Mouse (Mus musculus): ENCODE results near the gene Fyttd1. TPM values are rescaled to one million over a fixed set of nuclear protein-coding genes. Genes with fewer than 3 reads are reported as not detected.
"Not testable (repeated sequence)": the region's sequence is repeated elsewhere in the genome, so short reads cannot be mapped to it uniquely, and the experiment has no call there.

Gene Fyttd1
- total RNA-seq (2021) = 100 to 1,000 TPM; 105 to 106 TPM
- long read RNA-seq, experiment 1, full-length matches to known transcripts = 55 of 84 reads
- long read RNA-seq, experiment 1, partial matches to known transcripts = 0 of 84 reads
- long read RNA-seq, experiment 1, other reads (novel, unspliced or antisense) = 29 of 84 reads
- long read RNA-seq, experiment 2, full-length matches to known transcripts = 23 of 45 reads
- long read RNA-seq, experiment 2, partial matches to known transcripts = 0 of 45 reads
- long read RNA-seq, experiment 2, other reads (novel, unspliced or antisense) = 22 of 45 reads

DNA sequence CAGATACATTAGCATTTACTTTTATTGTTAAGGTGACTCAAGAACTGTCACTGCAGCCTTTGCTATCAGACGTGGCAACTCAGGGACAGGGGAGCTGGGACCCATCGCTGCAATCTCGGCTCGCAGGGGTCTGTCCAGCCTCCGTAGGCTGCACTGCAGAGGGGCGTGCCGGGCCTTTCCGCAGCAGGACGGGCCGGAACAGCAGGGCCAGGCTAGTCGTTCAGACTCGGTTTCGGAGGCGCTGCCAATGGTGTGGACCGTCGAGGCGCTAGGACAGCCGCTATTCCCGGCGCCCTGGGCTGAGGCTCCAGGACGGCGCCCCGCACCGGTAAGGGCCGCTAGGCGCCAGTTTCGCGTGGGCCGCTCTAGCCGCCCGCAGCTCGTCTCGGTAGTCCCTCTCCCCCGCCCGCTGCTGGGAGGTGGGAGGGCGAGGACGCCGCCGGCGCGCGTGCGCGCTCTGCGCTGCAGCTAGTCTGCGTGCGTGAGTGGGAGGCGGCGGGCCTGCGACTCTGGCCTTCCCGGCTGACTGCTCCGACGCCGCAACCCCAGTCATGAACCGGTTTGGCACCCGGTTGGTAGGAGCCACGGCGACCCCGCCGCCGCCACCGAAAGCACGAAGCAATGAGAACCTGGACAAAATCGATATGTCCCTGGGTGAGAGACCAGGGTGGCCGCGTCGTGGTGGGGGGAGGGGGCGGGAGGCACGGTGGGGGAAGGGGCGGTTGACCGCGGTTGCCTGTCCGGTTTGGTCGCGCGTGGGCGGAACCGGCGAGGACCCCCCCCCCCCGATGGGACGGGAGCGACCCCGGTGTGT, at the start of gene Fyttd1, which contains the start of gene Rubcn:
Fyttd1 (plus strand) TSS at position 158 of the 814 bp plus-strand sequence.
Rubcn (minus strand) TSS at position 424 of the 814 bp plus-strand sequence.
- peak; percentile 96 to 97 for DNase-seq

DNA sequence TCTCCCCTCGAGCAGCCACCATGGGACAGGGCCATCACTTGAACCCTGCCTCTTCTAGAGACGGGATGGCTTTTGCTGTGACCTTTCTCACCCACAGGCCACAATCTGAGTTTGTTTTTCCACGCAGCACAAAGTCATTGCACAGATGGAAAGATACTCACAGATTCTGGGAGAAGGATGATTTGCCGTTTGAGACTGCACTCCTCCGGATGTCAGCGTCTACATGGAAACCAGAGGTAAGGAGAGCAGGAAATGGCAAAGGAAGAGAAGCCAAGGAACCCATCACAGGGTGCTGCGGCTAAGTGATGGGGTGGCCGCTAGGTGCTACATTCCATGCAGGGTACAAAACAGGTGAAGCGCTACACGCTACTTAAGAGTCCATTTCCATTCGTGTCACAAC, 48.2 kb upstream of the Fyttd1 start:
- DNase-seq = no peak

DNA sequence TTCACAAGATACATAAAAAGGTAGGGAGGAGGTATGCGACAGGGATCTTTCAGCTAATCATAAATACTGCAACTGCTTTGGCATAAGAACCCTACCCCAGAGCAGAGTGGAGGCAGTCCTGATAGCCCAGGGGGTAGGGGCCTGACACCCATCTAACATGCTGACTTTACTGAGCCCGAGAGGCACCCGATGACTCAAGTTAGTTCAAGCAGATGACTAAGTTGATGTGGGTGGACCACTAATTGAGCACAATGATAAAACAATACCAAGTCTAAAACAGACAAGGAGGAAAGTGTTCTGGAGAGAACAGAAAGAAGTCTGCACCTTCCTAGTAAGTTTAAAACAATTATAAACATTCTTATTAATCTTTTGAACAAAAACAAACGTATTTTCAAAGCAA, 45.8 kb upstream of the Fyttd1 start:
- DNase-seq = no peak

DNA sequence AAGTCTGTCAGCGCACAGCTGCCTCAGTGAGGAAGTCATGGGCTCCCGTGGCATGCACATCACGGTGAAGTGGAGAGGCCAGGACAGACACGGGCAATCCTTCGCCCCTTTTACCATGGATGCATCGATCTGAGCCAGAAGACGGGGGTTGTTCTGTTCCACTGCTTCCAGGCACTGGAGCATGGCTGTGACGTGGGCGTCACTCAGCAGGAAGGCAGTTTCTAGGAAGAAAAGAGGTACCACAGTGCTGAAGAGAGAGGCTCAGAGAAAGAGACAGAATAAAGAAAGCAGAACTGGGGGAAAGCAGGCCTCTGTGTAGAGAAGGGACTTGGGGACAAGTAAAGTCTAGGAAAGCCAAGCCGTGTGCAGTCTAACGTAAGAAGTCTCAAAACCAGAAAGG, 30.2 kb upstream of the Fyttd1 start:
- DNase-seq = no peak

DNA sequence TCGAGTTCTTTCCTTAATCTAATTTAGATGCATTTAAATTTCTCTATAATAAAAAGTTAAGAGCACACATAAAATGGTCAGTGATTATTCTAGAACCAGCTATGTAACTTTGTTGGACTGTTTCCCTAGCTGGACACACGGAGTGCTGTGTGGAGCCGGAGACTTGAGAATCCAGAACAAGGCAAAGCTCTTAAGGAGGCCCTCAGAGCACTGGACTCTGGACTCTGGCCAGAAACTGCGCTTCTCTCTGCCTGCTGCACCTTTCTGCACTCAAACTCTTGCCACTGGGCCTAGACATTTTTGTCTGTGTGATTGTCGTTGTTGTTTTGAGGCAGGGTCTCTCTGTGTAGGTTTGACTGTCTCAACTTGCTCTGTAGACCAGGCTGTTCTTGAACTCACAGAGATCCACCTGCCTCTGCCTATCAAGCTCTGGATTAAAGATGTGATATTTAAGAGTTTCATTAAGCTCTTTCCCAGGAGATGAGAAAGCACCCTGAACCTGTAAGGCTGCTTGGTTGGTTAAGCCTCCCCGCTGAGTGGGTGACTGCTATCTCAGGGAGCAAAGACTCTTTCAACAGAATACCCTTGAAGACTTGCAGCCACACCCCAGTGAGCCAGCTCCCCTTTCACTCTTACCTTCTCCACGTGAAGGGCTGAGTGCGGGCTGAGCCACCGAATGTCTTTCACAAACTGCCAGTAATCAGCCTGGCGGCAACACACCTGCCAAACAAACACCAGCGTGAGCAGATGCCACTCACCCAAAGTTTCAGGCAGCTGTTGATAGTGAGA, 28.1 kb upstream of the Fyttd1 start:
- DNase-seq = no peak

DNA sequence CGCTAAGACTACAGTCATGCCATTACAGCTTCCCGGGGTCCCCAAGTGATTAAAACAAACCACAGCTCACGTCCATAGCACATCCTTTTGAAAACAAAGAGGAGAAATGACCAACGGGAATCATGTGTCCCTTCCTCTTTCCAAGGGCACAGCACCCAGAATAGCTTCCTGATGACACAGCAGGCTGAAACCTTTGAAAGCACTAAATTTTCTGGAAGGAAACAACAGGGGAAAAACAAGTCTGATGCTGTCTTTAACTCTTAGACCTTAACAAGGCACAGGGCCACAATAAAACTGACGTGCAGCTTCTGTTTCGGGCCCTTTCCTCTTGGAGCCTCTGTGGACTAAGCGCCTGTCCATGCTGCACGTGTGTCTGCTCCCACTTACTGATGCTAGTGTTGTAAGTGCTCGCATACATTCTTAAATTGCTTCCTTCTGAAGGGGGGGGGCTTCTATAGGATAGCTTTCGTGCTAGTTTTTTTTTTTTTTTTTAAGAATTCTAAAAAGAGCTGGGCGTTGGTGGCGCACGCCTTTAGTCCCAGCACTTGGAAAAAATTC, 23.7 kb upstream of the Fyttd1 start:
- peak; percentile 59 to 72 for DNase-seq

DNA sequence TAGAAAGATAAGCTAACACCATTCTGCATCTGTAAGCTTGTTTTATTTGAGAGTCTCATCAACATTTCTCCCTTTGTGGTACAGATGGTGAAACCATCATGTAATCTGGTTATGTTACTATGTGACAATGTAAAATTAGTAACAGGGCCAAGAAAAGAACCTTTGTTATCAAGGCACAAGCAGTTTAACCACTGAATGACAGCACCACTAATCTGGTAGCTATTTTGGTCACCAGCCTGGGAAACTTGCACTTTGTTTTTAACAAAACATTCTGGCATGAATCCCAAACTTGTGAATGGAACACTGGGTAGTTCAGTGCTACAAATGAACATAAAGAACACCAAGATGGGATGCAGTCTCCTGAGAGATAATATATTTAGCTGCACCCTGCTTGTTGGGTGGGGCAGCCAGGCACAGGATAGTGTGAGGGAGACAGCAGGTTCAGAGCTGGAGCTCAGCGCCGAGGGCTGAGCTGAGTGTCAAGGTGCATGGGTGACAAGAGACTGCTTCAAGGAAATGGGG, 23.2 kb upstream of the Fyttd1 start:
- DNase-seq = peak; percentile 69 to 80

DNA sequence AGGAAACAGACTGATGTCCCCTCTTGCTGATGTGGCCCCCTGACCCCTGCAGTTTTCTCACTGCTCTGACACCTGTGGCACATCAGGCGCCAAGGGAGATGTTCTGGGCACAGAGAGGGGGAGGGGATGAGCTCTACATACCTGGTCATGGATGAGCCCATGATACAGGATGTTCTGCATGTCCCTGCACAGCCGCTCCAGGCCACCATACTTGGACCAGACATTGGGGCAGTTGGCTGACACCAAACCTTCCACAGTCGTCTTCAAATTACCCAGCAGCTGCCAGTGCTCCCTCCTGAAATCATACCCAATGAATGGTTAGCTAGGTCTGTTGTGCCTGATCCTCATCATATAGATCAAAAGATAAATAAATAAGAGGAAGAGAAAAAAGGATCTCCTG, 20.5 kb upstream of the Fyttd1 start:
- no peak for DNase-seq

DNA sequence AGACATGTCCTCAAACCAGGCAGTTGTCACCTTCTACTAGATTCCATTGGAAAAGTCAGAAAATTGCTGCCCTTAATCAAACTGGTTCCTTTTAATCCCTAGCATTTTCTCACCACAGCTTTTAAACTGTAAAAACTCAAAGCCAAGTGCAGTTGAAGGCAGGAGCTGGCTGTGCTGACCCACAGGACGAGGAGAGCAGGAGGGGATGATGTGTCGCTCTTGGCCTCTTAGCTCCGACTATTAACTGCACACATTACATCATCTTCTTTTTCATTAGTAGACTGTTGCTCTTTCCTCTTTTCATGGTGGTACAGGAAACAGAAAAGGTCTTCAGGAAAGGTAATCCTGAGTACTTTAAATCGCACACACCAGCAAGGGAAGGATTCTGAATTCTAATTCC, 18.9 kb upstream of the Fyttd1 start:
- DNase-seq = peak; percentile 36 to 47

DNA sequence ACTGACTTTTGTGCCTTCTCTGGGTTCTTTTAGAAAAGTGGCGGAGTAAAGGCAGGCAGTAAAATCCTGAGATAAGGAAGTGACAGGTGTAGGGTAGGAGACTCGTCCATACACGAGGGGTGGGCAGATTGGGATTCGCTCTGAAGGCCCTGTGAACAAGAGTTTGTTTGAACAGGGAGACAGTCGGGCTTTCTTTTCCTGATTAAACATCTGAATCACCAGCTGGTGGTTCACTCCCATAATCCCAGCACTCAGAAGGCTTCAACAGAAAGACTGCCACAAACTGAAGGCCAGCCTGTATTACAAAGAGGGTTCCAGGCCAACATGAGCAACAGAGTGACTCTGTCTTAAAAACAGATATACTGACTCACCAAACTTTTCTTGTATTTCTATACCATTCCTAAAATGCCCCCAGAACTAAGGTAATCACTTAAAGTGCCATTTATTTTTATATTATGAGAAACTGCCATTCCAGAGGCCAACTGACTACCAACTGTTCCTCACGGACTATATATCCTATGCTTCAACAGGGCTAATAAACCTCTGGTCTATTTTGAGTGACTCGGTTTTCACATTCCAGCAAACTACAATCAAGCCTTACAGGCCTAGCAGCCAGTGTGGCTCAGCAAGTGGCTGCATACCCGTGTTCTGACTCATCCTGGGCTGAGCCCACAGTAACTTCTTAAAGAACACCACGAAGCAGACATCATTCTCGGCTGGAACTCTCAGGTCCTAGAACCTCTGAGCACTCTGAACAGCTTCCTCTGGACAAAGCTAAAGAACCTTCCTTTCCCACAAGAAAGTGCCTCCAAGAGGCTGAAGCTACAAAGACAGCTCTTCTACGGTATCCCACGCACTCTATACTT, 18.3 kb upstream of the Fyttd1 start:
- peak; percentile 65 to 77 for DNase-seq

DNA sequence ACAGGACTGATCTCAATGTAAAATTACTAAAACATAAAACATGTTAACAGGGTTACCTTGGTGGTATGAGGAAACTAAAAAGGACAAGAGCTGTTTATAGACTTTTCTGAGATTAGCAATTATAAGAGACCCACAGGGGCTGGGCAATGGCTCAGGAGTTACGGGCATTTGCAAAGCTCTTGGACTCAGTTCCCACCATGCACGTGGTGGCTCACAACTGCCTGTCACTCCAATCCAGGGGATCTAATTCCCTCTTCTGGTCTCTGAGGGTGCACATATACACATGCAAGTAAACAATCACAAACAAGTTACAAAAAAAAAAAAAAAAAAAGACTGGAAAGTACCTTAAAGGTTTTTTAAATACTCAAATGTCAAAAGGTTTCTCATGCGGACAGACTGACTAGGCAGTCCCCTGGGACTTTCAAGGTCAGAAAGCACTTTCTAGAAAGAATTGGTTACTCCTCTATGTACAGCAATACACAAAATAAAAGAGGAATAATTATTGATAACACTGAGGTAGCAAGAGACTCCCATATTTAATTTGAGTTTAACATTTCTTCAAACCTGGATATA, 15.4 kb upstream of the Fyttd1 start:
- no peak for DNase-seq

DNA sequence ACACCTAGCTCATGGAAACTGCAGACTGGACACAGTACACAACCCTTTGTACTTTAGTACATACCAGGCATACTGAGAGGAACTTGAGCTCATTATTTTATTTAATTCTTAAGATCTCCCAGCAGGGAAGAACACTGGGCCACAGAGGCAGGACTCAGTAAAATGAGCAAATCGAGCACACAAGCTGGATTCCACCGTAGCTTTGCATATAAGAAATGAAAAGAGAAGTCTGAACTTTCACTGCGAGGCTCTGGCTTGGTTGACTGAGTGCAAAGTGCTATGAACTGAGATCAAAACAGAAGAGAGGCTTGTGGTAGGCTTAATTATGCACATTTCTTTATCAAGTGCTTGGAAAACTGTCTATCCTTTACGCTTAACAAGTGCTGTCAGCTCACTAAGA, 11.9 kb upstream of the Fyttd1 start:
- no peak for DNase-seq

DNA sequence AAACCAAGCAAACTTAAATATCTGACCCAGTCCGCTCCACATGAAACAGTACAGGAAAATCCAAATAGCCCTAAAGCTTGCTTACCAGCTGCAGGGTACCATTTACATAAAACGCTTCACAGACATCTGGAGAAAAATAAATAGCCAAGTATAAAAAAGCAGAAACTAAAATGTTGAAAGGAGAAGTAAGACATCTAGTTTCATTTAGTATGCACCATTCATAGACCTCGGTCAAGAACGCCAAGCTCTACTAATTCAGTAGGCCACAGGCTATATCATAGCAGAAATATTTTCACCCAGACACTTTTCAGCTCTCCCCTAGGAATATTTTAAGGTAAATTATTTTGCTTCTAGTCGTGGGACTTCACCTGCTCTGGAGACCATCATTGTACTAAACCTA, 10.6 kb upstream of the Fyttd1 start:
- DNase-seq = no peak

DNA sequence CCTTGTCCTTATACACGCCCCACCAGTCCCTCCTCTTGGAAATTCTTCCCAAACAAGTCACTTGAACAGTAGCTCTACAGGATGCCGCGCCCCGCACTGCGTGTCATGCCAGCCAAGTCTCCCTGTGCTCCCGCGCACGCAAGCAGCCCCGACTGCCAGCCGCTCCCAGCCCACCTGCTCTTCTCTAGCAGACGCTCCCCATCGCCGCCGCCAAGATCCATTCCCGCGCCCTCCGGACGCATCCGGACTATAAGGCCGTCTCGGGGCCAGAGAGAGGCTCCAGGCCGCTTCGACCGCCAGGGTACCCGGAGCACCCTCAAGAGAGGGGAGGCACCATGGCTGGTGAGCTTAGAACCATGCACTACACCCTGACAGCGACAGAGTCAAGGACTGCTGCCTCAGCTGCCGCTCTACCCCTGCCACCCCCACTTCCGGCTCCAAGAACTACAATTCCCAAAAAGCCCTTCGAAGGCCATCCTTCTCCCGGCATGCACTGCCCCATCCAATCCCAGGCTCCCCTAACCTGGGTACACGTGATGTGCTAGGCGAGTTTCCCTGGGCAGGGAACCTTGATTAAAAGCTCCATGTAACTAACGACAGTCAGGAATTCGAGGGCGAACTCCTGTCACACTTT, 9.3 kb upstream of the Fyttd1 start:
- DNase-seq = peak; percentile 96 to 97

DNA sequence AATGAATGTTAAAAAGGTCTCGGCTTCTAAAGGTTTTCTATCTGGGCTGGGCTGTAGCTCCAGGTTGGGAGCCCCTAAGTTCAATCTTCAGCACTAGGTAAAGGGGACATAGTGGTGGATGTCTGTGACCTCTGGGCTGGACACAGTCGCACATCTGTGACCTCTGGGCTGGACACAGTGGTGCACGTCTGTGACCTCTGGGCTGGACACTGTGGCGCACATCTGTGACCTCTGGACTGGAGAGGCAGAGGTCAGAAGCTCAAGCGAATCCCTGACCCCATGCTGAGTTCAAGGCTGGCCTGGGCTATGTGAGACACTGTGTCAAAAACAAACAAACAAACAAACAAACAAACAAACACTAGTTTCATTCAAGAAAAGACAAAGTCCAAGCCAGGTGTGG, 7.1 kb upstream of the Fyttd1 start:
- DNase-seq = no peak

DNA sequence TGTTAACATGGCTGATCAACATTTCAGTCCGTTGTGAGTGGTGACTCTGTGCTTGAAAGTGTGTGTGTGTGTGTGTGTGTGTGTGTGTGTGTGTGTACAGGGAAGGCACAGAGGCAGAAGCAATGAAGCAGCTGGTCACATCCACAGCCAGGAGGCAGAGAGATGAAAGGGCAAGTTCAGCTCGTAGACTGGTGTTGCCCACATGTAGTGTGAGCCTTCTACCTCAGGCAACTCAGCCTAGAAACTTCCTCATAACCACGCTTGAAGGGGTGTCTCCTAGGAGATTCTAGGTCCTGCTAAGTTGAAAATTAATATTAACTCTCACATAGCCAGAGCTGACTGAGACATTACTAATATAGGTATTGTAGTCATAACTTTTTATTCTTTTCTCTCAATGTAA, 3.9 kb upstream of the Fyttd1 start:
- no peak for DNase-seq

DNA sequence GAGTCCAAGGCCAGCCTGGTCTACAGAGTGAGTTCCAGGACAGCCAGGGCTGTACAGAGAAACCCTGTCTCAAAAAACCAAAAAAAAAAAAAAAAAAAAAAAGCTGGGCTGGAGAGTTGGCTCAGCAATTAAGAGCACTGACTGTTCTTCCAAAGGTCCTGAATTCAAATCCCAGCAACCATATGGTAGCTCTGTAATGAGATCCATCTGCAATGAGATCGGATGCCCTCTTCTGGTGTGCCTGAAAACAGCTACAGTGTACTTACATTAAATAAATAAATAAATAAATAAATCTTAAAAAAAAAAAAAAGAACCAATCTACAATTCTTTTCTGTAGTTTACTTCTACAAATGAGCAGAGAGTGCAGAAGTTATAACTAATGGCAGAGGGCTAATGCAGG, 2.0 kb upstream of the Fyttd1 start:
- not testable (repeated sequence) for DNase-seq

DNA sequence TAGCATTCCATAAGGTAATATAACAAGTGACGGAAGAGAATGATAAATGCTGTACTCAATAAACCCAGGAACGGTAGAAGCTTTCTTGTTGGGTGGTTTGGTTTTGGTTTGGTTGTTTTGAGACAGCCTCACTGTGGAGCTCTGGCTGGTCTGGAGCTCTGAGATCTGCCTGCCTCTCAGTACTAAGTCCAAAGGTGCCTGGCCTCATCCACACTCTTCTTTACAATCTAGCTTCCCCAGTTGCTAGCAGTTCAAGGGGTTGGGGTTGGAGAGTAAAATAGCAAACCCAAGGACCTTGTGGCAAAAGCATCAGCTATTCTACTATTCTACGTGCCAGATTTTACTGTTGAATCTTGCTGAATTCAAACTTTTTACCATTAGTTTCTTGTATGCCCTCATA, 1.5 kb upstream of the Fyttd1 start:
- no peak for DNase-seq

DNA sequence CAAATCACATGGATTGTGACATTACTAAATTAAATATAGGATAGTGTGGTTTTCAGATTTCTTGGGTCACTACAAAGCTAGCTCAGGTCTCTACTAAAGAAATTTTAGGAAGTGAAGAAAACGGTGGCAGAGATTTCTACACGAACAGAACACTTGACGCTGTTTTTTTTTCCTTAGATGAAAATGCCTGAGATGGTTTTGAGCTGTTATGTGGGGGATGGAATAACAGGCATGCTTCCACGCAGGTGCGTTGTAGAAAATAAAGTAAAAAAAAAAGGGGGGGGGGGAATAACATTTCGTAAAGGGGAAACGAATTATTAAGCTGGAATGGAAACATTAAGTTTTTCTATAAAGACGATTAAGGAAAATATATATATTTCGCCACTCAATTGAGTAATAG, 469 bp upstream of the Fyttd1 start:
- no peak for DNase-seq

DNA sequence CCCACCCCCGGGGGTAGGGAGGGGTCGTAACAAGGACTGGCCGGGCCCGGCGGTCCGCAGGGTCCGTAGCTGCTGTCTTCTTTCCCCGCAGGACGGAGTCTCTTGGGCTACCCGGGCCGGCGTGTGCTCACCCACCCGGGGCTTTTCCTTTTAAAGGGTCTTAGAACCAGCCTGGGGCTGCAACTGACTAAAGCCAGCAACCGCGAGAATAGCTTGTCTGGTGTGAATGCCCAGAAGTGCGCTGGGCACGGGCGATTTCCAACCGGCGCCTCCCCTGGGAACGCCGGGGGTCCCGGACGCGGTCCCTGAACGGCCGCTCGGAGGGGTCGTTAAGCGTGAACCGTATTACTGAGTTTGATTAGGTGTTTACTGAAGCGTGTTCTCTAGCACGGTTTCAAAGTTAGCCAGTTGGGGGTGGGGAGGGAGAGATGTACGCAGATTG, 878 bp downstream of the Fyttd1 start:
- peak in 1 of 2 experiments; percentile 47 for DNase-seq
